Mouse (Mus musculus) bone marrow macrophage, adult 2 months (primary cell): Measurements from ENCODE around the gene Zfyve28.

Experiments used
- CTCF ChIP-seq: IDR thresholded peaks from 2 replicates; pipeline ENCODE4 v1.5.1; 2012; ENCODE audit warnings: low read depth, mild to moderate bottlenecking, low read length, moderate library complexity
- POLR2A ChIP-seq: IDR thresholded peaks from 2 replicates; pipeline ENCODE4 v1.6.1; 2012; ENCODE audit warnings: mild to moderate bottlenecking, low read depth, low read length, borderline replicate concordance

DNA sequence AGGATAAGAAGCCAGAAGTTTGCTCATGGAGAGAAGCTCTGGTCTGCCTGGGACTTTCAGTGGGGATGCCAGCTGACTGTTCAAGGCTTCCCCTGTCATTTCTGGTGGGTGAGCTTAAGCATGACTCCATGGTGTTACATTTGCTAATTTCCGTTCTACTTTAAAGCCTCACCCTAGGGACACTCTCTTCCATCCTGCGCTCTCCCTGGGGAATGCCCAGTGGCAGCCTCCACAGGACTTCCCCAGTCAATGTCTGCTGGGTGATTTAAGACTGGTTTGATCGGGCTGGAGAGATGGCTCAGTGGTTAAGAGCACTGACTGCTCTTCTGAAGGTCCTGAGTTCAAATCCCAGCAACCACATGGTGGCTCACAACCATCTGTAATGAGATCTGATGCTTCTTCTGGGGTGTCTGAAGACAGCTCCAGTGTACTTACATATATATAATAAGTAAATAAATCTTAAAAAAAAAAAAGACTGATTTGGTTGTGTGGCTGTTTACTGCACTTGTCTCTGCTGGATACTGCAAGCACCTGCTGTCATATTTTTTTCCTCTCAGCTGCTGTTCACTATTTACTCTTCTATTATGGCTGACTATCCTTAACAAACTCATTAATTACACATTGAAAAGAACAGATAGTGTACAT, 29.0 kb downstream of the Zfyve28 start:
- no peak for TF ChIP-seq CTCF
- no peak for TF ChIP-seq POLR2A
